Mouse (Mus musculus): ENCODE data around the gene Slc22a1. TPM values are rescaled to one million over a fixed set of nuclear protein-coding genes. Genes with fewer than 3 reads are reported as not detected.

Slc22a1 gene
- 1 to 10 TPM in 1 of 2 experiments, not detected in 1; 1.2 TPM for total RNA-seq (2021)
- long read RNA-seq, experiment 1, result 0 reads
- long read RNA-seq, experiment 2, result 0 reads

- DNase-seq (ENCODE audit: low spot score in 2 of 2), result no peak
These were observed at the start of gene Slc22a1 for GRCm38 (mm10) chr17:12675646-12676045. TSS of gene Slc22a1 (minus strand) at chr17:12675829.

- peak; percentile 42 to 51 for DNase-seq (ENCODE audit: low spot score in 2 of 2)
These were observed 49.4 kb upstream of the Slc22a1 start for GRCm38 (mm10) chr17:12724767-12725744.

GRCm38 (mm10) chr17:12723986-12724766 lies 48.5 kb upstream of the Slc22a1 start:
- DNase-seq (ENCODE audit: low spot score in 2 of 2), result no peak

GRCm38 (mm10) chr17:12722622-12723021 lies 47.0 kb upstream of the Slc22a1 start:
- no peak for DNase-seq (ENCODE audit: low spot score in 2 of 2)

GRCm38 (mm10) chr17:12721118-12721886 lies 45.7 kb upstream of the Slc22a1 start:
- no peak for DNase-seq (ENCODE audit: low spot score in 2 of 2)

- DNase-seq (ENCODE audit: low spot score in 2 of 2), result no peak
These were observed 42.6 kb upstream of the Slc22a1 start for GRCm38 (mm10) chr17:12718251-12718650.

- no peak for DNase-seq (ENCODE audit: low spot score in 2 of 2)
These were observed 41.8 kb upstream of the Slc22a1 start for GRCm38 (mm10) chr17:12717445-12717844.

- no peak for DNase-seq (ENCODE audit: low spot score in 2 of 2)
These were observed 39.4 kb upstream of the Slc22a1 start for GRCm38 (mm10) chr17:12715032-12715431.

- DNase-seq (ENCODE audit: low spot score in 2 of 2), result no peak
These were observed 38.5 kb upstream of the Slc22a1 start for GRCm38 (mm10) chr17:12714080-12714561.

- DNase-seq (ENCODE audit: low spot score in 2 of 2), result no peak
These were observed 37.4 kb upstream of the Slc22a1 start for GRCm38 (mm10) chr17:12712993-12713392.

- no peak for DNase-seq (ENCODE audit: low spot score in 2 of 2)
These were observed 36.6 kb upstream of the Slc22a1 start for GRCm38 (mm10) chr17:12712191-12712590.

- DNase-seq (ENCODE audit: low spot score in 2 of 2), result no peak
These were observed 35.3 kb upstream of the Slc22a1 start for GRCm38 (mm10) chr17:12710976-12711375.

GRCm38 (mm10) chr17:12710050-12710780 lies 34.6 kb upstream of the Slc22a1 start:
- peak; percentile 43 to 67 for DNase-seq (ENCODE audit: low spot score in 2 of 2)

GRCm38 (mm10) chr17:12708398-12708797 lies 32.8 kb upstream of the Slc22a1 start:
- DNase-seq (ENCODE audit: low spot score in 2 of 2), result no peak

- no peak for DNase-seq (ENCODE audit: low spot score in 2 of 2)
These were observed 31.0 kb upstream of the Slc22a1 start for GRCm38 (mm10) chr17:12706590-12707049.

GRCm38 (mm10) chr17:12702901-12703300 lies 27.3 kb upstream of the Slc22a1 start:
- DNase-seq (ENCODE audit: low spot score in 2 of 2), result no peak

- no peak for DNase-seq (ENCODE audit: low spot score in 2 of 2)
These were observed 24.7 kb upstream of the Slc22a1 start for GRCm38 (mm10) chr17:12700373-12700772.

- DNase-seq (ENCODE audit: low spot score in 2 of 2), result no peak
These were observed 16.3 kb upstream of the Slc22a1 start for GRCm38 (mm10) chr17:12691899-12692298.

- DNase-seq (ENCODE audit: low spot score in 2 of 2), result peak in 1 of 2 experiments; percentile 23
These were observed 13.9 kb upstream of the Slc22a1 start for GRCm38 (mm10) chr17:12689537-12689936.

All from left cerebral cortex, adult 18-20 months (tissue).